Mouse (Mus musculus) brain, embryonic 14.5 days (tissue): ENCODE data around the gene Lcn9. TPM values are rescaled to one million over a fixed set of nuclear protein-coding genes. Genes with fewer than 3 reads are reported as not detected.
"Not testable (repeated sequence)": the region's sequence is repeated elsewhere in the genome, so short reads cannot be mapped to it uniquely, and the experiment has no call there.

Experiments used
- DNase-seq: peaks from one replicate; pipeline ENCODE4 v3.0.0-alpha.2; 2011; ENCODE audit warnings: low read depth
- CTCF ChIP-seq: fragments of 200-500 bp; IDR thresholded peaks from 2 replicates; pipeline ENCODE4 v1.5.1; 2012; ENCODE audit warnings: inconsistent platforms, mild to moderate bottlenecking, moderate library complexity, borderline replicate concordance; ENCODE audit not compliant: insufficient read depth, insufficient read length; ENCODE audit errors: extremely low read depth
- POLR2A ChIP-seq: fragments of 200-500 bp; IDR thresholded peaks from 2 replicates; pipeline ENCODE4 v1.6.1; 2012; ENCODE audit warnings: mild to moderate bottlenecking, inconsistent platforms, borderline replicate concordance; ENCODE audit not compliant: poor library complexity, insufficient read depth, insufficient read length, severe bottlenecking; ENCODE audit errors: extremely low read depth
- polyA plus RNA-seq: library from polyadenylated mRNA; depleted of rRNA; stranded (reverse); fragments of >200 nt; gene quantifications from 2 replicates; pipeline ENCODE4 v1.2.3, GENCODE M21; 2012

Lcn9 gene
- polyA plus RNA-seq, 1 experiment: not detected

GRCm38 (mm10) chr2:25813364-25813763 is 9.6 kb upstream of the Lcn9 start:
- no peak for DNase-seq
- TF ChIP-seq CTCF (peak; percentile 12; the same call in 1 of the 2 replicates), POLR2A (no peak)

- DNase-seq: not testable (repeated sequence)
These were observed 7.2 kb upstream of the Lcn9 start, which contains the start of gene Glt6d1 for GRCm38 (mm10) chr2:25815748-25816147. Gene Glt6d1, minus strand, starts transcription at chr2:25815848.

GRCm38 (mm10) chr2:25824751-25825150 is 1.8 kb downstream of the Lcn9 start:
- DNase-seq: no peak
- TF ChIP-seq CTCF (no peak), POLR2A (no peak)

- no peak for DNase-seq
- no peak for TF ChIP-seq CTCF
- TF ChIP-seq POLR2A: no peak
These were observed 5.5 kb downstream of the Lcn9 start for GRCm38 (mm10) chr2:25828344-25828947.

- DNase-seq: no peak
- TF ChIP-seq CTCF: no peak
- no peak for TF ChIP-seq POLR2A
These were observed 7.8 kb downstream of the Lcn9 start for GRCm38 (mm10) chr2:25830786-25831185.

- DNase-seq: peak; percentile 78
- TF ChIP-seq POLR2A: no peak
- TF ChIP-seq CTCF: peak; percentile 95
These were observed 13.3 kb downstream of the Lcn9 start for GRCm38 (mm10) chr2:25836291-25836690.

- TF ChIP-seq POLR2A (no peak), CTCF (no peak)
- DNase-seq: no peak
These were observed 19.2 kb downstream of the Lcn9 start for GRCm38 (mm10) chr2:25842161-25842560.

- no peak for TF ChIP-seq POLR2A
- no peak for TF ChIP-seq CTCF
- DNase-seq: peak; percentile 73
These were observed 19.8 kb downstream of the Lcn9 start for GRCm38 (mm10) chr2:25842758-25843157.

- no peak for TF ChIP-seq CTCF
- no peak for TF ChIP-seq POLR2A
- no peak for DNase-seq
These were observed 21.1 kb downstream of the Lcn9 start for GRCm38 (mm10) chr2:25844097-25844496.

GRCm38 (mm10) chr2:25846516-25846915 is 23.6 kb downstream of the Lcn9 start:
- no peak for TF ChIP-seq CTCF
- no peak for TF ChIP-seq POLR2A
- no peak for DNase-seq

GRCm38 (mm10) chr2:25847226-25847625 is 24.3 kb downstream of the Lcn9 start, which contains the start of gene Sohlh1:
Gene Sohlh1, minus strand, starts transcription at chr2:25847248.
- no peak for DNase-seq
- TF ChIP-seq POLR2A: no peak
- TF ChIP-seq CTCF: no peak

- peak; percentile 76 for TF ChIP-seq CTCF
- no peak for TF ChIP-seq POLR2A
- DNase-seq: peak; percentile 19
These were observed 27.4 kb downstream of the Lcn9 start for GRCm38 (mm10) chr2:25850330-25850729.
